Mouse (Mus musculus): ENCODE measurements at regions not wholly inside any gene's neighbourhood (a gene's known extent, or its start where the extent isn't known, plus 50 kb on each side); places are given as distances from the start of the nearest gene placed in this dataset.
A peak's percentile ranks its signal among the peaks of the same experiment; 100 is the strongest.

DNA sequence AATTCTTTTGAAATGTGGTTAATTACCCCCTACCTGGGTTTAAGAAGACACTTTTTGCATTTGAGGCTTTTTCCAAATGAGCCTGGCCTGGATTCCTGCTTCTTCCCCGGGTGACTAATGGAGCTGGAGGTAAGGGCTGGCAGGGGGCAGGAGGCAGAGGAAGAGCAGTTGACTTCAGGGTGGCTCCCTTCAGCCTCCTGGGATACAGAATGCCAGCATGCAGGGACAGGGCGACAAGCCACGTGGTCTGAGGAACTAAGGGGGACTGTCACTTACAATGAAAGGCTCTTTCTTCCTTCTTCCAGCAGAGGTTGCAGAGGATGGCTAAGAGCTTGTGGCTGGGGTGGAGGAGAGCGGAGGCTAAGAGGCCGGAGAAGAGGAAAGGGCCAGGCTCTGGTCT lies 234.8 kb upstream of the Rpl38 start:
- DNase-seq = no peak

- no peak for DNase-seq
These were observed 242.9 kb upstream of the Rpl38 start for GRCm38 (mm10) chr11:114425447-114425846.

GRCm38 (mm10) chr11:114423322-114423721 lies 245.0 kb upstream of the Rpl38 start:
- DNase-seq = peak; percentile 20

GRCm38 (mm10) chr11:114419002-114419401 lies 249.3 kb upstream of the Rpl38 start:
- peak; percentile 17 for DNase-seq

DNA sequence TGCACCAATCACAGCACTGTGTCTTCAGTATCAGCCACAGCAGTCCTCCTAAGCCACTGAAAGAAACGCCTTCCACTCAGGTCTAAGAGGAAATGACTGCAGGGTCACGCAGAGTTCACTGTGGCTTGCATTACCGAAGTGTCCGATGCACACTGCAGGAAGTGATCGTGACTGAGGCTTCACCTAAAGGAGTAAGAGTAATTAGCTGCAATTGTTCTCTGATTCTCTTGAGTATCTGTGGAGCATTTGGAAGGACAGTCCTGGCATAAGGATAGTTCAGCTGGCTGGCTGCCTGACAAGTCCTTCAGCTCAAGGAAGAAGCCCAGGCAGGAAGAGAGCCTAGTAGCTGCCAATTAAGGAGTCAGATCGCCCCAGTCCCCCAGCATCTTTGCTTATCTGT lies 252.2 kb upstream of the Rpl38 start:
- DNase-seq = peak; percentile 19

DNA sequence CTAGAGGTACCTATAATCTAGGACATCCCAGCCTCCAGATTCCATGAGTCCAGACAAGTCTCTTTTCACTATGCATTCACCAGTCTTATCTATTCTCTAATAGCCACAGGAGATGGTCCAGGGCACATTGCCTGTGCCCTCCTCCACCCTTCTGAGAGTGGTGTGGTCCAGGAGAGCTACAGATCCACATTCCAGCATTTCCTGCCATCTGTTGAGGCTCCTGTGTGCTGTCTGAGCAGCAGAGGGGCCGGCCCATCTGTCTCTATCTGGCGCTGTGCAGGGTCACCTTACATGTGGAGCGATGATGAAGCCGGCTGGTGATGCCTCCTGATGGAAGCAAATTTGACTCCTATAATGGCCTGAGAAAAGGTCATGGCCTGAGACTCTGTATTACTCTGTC lies 263.9 kb upstream of the Rpl38 start:
- no peak for DNase-seq

DNA sequence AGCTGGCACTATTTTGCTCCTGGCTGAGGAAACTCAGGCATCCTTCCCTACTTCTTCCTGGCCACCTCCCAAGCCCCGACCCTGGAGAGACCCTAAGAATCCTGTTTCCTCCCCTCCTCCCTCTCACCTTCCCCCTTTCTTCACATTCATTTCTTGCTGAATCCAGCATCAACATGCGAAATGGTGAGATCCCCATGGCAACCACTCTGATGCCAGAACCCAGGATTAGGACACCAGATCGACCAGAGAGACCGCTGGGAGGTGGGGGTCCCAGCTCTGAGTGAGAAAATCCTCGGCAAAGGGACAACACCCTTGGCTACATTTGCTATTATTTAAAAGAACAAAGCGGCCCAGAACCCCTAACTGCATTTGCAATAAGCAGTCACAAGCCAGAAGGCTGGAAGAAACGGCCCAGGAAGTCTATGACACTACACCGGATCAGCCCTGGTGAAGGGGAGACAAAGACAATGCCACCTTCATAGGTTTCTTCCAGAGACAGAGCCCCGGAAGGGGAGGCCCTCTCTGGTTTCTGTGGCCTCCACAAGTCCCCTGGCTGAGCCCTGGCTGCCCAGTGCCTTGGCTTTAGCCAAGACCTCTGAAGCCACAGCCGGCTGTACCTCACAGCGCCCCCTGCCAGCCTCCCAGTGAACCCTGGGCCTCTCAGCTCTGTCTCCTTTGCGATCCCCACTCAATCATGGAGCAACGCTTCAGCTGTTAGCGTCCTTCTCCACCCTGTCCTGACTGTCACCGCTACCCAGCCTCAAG lies 265.6 kb upstream of the Rpl38 start:
- DNase-seq = peak; percentile 43

DNA sequence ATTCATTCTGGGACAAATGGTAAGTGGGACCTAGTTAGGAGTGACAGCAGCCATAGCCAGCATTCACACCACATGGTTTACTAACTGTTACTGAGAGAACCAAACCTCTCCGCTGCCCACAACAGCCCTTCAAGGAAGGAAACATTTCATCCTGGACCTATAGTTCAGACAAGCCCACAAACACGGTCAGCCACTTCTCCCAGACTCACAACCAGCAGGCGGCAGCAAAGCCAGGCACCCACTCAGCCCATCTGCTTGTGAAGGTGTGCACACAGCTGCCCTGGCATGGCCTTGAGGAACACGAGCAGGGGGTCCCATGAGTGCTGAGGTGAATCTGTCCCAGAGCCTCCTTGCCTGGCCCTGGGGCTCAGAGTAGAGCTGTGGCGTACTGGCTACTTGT lies 267.6 kb upstream of the Rpl38 start:
- DNase-seq = peak; percentile 8

GRCm38 (mm10) chr11:114392161-114392560 lies 276.2 kb upstream of the Rpl38 start:
- no peak for DNase-seq

GRCm38 (mm10) chr11:114391553-114391952 lies 276.8 kb upstream of the Rpl38 start:
- no peak for DNase-seq

DNA sequence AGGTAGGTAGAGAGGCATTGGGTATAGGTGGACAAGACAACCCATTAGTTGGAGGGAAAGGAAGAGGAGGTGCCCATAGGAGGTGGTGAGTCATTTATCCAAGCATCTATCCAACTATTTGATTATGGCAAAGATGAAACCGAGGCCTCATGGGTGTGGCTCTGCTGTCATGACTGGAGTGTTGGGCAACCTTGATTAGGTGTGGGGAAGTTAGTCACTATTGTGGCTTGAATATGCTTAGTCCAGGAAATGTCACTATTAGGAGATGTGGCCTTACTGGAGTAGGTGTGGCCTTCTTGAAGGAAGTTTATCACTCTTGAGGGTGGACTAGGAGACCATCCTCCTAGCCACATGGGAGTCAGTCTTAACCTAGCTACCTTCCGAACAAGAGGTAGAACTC lies 281.2 kb upstream of the Rpl38 start:
- no peak for DNase-seq

DNA sequence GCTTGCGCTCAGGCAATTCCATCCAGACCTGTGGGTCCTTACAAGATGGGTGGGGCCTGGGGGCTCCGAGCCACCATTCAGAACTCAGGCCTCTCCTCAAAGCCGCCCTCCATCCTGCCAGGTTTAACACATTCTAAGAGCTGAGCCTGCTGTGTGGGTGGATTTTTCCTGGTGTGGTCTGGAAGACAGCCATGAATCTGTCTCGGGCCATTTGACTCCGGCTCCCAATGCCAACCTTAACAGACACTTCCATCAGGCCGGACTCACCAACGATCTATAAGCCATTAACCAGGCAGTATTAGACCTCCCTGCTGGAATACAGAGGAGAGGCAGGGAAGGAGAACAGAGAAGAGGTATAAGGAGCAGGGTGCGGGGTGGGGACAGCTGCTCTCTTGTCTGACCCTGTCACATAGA lies 288.9 kb upstream of the Rpl38 start:
- DNase-seq = no peak

GRCm38 (mm10) chr11:114375921-114376320 lies 292.4 kb upstream of the Rpl38 start:
- no peak for DNase-seq

- no peak for DNase-seq
These were observed 297.6 kb upstream of the Rpl38 start for GRCm38 (mm10) chr11:114370708-114371107.

GRCm38 (mm10) chr11:114367779-114368178 lies 300.5 kb upstream of the Rpl38 start:
- no peak for DNase-seq

DNA sequence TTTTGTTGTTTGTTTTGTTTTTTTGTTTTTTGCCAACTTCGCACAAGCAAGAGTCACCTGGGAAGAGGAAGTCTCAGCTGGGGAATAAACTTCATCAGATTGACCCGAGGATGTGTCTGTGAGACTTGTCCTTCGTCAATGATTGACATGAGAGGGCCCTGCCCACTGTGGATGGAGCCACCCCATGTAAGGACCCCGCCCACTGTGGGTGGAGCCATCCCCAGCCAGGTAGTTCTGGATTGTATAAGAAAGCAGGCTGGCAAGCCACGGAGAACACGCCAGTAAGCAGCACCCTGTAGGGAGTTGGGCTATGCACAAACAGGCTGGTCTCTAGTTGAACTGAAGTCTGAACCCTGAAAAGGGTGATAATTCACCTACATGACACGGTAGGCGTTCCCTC lies 294.1 kb upstream of the Sdk2 start:
- DNase-seq = no peak

DNA sequence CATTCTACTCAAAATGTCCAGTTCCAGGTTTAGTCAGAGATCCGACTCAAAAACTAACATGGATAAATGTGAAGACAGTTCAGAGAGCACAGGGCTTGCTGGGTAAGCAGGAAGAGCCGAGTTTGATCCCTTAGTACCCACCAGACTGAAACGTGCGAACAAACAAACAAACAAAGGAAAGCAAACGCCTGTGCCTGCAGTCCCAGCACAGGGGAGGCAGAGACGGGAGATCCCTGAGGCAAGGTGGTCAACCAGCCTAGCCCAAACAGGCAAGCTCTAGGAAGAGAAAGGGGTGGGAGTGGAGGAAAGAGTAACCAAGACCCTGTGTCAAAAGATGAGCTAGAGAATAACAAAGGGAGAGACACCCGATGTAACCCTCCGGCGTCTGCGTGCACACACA lies 293.5 kb upstream of the Sdk2 start:
- no peak for DNase-seq

DNA sequence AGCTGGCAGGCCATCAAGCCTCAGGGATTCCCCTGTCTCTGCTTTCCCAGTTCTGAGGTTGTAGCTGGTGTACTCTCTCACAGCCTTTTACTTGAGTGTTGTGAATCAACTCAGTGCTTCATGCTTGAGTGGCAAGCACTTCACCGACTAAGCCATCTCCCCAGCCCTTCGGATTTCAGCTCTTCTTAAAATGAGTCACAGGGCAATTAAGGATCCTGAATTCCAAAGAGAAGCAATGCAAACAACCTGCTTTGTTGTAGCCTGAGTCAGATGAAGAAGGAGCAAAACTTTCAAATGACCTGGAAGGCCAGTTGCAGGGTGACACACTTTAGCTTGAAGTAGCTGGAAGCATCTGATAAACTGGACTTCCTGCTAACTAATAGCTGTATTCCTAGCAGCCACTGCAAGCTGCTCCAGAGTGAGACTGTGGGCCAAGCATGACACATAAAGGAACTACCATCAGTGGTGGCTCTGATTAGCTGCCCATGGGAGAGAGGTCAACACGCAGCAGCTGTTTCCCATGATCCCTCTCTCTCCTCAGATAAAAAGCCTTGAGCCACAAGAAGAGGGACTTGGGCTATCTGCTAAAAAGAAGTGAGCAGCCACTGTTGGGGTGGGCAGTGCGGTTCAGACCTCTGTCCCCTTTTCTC lies 285.4 kb upstream of the Sdk2 start:
- peak; percentile 42 for DNase-seq

DNA sequence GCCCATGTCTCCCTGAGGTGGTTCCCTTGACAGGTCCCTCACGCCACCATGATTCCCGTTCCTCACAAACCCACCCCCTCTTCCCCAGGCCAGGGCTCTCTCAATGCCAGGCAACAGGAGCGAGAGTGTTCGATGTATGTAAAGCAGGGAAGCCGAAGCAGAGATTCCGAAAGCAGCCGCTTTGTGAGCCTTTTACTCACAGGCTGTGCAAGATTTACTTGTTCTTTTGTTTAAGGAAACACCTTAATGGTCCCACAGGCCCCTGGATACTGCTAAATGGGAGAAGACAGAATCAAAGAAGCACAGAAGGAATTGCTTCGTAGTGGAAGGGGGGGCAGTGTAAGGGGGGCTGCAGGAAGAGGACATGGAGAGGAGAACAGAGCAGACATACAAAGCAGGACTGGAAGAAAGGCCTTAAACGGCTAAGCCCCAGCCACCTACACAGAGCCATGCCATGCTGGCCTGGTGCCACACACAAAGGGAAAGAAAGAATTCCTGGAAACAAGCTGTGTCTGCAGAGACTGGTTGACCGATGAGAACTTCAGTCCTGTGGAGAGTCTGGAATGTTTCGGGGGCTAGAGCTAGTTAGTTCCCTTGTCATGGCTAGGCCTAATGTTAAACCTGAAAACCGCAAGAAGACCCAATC lies 270.1 kb upstream of the Sdk2 start:
- DNase-seq = peak; percentile 29

GRCm38 (mm10) chr11:114335950-114336838 lies 269.3 kb upstream of the Sdk2 start:
- DNase-seq = no peak

GRCm38 (mm10) chr11:114331579-114332150 lies 264.8 kb upstream of the Sdk2 start:
- DNase-seq = no peak

- no peak for DNase-seq
These were observed 263.5 kb upstream of the Sdk2 start for GRCm38 (mm10) chr11:114330316-114330715.

Data from heart, postnatal 4 days (tissue).